Mouse (Mus musculus): ENCODE data around the gene Ccdc172.

The Ccdc172 gene

GRCm38 (mm10) chr19:58511818-58512217, at the start of gene Ccdc172:
Ccdc172 (plus strand) TSS chr19:58511993.
- in situ Hi-C loops (cut with MboI, MseI): no loop called here

GRCm38 (mm10) chr19:58463755-58464154, 48.0 kb upstream of the Ccdc172 start:
- in situ Hi-C loops (cut with MboI, MseI): loop anchor here (10.0 kb wide), 1 partner anchor 149 kb away; no protein-coding TSS in a partner anchor

- in situ Hi-C loops (cut with MboI, MseI): loop anchor here (10.0 kb wide), 1 partner anchor 154 kb away; no protein-coding TSS in a partner anchor
Measured at GRCm38 (mm10) chr19:58468331-58468730, 43.5 kb upstream of the Ccdc172 start.

- in situ Hi-C loops (cut with MboI, MseI): loop anchor here (10.0 kb wide), 1 partner anchor 155 kb away; no protein-coding TSS in a partner anchor
Measured at GRCm38 (mm10) chr19:58469421-58469820, 42.4 kb upstream of the Ccdc172 start.

- in situ Hi-C loops (cut with MboI, MseI): loop anchor here (10.0 kb wide), 1 partner anchor 1989 kb away; no protein-coding TSS in a partner anchor
Measured at GRCm38 (mm10) chr19:58474251-58474650, 37.5 kb upstream of the Ccdc172 start.

- in situ Hi-C loops (cut with MboI, MseI): no loop called here
Measured at GRCm38 (mm10) chr19:58482373-58482977, 29.3 kb upstream of the Ccdc172 start.

- in situ Hi-C loops (cut with MboI, MseI): no loop called here
Measured at GRCm38 (mm10) chr19:58486686-58487085, 25.1 kb upstream of the Ccdc172 start.

DNA sequence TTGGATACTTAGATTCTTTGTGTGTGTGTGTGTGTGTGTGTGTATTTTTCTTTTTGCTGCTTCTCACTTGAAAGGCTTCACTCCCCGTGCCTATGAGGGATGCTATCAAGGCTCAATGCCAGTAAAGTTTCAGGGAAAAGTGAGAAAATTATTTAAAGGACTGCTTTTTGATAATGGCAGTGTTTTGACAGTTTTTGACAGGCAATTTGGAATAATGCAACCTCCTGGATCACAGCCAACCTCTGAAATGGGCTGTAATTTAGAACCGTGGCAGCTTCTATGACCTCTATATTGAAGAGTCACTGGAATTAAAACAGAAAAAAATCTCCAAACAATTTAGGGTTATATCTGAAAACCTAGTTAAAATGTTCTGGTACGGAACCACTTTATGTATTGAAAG, 14.7 kb upstream of the Ccdc172 start:
- in situ Hi-C loops (cut with MboI, MseI): no loop called here

DNA sequence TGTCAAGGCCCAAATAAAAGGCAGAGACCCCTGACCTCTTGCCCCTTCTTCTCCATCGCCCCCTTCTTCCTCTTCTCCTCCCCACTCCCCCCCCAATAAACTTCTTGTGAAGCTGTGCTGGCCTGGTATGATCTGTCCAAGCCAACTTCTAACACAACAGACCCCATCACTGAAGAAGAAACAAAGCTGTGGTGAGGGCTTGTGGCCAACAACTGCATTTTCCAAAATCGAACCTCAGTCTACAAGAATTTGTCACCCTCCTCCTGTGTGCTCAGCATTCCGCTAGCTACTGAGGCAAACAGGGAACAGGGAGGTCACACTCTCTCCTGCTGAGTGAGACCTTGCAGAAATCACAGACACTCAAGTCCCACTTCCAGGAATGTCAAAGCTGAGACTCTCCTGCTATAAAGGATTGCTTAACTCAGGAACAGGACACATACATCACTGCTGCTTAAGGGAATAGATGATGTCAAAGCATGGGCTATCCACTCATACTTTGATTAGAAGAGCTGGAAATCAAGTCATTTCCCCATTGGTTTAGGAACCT, 12.3 kb upstream of the Ccdc172 start:
- in situ Hi-C loops (cut with MboI, MseI): no loop called here

- in situ Hi-C loops (cut with MboI, MseI): no loop called here
Measured at GRCm38 (mm10) chr19:58500049-58500448, 11.7 kb upstream of the Ccdc172 start.

DNA sequence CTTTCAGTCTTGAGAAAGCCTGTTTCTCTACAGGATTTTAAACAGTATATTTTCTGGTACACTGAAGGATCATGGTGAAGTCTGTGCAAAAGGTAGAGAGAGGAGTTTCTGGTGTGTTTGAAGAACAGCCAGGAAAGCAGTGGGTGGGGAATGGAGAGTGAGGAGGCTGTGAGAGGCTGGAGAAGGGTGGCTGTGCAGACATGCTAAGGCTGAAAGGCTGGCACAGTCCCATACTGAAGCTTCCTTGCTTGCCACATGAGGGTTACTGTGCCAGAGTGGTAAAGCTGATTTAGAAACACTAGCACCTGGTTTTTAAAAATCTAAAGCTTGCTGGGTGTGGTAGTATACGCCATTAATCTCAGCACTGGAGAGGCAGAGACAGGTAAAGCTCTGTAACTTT, 9.9 kb downstream of the Ccdc172 start:
- in situ Hi-C loops (cut with MboI, MseI): no loop called here

GRCm38 (mm10) chr19:58523736-58524394, 12.1 kb downstream of the Ccdc172 start:
- in situ Hi-C loops (cut with MboI, MseI): no loop called here

DNA sequence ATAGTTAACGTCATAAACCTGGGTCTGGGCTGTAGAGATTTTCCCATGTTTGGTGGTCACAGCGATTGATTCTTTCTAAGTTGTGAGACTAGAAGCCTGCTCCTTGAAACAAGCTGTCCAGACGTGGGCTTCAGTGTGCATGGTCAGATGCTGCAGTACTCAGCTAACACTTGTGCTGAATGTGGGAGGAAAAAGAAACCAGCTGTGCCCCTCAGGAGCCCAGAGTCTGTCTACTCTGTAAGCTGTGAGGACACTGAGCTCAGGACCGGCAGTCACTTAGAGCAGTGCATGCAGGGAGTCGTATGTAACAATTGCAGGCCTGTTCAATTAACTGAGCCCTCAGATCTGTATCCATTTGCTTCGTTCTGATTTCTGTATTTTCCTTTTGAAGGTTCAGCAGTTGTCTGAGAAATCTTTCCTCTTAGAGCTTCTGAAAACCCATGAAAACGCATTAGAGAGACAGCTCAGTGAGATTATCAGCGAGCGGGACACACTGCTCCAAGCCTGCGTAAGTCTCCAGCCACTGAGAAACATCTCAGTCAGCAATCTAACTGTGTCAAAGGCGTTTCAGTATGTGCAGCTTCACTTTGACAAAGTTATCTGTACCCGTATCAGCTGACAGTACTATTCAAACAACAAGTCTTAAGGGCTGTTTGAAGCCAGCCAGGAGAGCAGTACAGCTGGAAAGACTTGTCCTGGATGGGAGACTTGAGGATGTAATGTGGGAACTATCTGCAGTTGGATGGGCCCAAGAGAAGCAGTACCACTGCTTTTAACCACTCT, 13.9 kb downstream of the Ccdc172 start:
- in situ Hi-C loops (cut with MboI, MseI): no loop called here

GRCm38 (mm10) chr19:58533077-58533476, 21.3 kb downstream of the Ccdc172 start:
- in situ Hi-C loops (cut with MboI, MseI): no loop called here

DNA sequence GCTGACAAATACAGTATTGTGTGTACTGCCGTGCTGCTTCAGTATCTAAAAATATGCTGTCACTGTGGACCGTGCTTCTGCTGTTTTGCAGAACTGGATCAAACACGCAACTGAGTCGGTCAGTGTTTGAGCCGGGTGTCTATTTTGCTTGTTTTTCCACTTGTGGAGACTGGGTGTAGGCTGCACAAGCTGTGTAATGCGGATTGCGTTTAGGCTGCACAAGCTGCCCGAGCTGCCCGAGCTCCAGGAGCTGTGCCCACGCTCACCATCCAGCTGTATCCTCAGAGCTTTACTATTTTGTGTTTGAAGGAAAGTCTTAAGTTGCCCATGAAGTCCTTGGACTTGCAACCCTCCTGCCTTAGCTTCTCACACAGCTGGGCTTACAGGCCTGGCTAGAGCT, 24.9 kb downstream of the Ccdc172 start:
- in situ Hi-C loops (cut with MboI, MseI): no loop called here

GRCm38 (mm10) chr19:58540396-58540795, 28.6 kb downstream of the Ccdc172 start:
- in situ Hi-C loops (cut with MboI, MseI): no loop called here

- in situ Hi-C loops (cut with MboI, MseI): no loop called here
Measured at GRCm38 (mm10) chr19:58548367-58548766, 36.6 kb downstream of the Ccdc172 start.

GRCm38 (mm10) chr19:58550489-58550888, 38.7 kb downstream of the Ccdc172 start:
- in situ Hi-C loops (cut with MboI, MseI): loop anchor here (10.0 kb wide), 1 partner anchor 356 kb away; no protein-coding TSS in a partner anchor

DNA sequence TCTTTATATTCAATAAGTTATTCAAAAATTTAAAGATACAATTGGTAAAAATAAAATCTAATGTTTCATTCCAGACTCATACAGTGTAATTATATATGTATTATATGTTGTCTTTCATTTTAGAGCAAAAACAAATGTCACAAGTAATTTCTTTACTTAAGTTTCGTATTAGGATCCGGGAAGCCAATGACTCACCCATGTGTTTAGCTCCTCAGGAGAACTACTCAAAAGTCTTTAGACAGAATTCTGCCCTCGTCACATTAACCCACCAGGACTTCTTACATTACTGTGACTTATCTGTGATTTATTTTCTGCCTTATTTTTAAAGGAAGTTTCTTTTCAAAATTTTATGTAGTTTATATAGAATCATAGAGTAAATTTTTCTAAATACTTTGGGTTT, 39.1 kb downstream of the Ccdc172 start:
- in situ Hi-C loops (cut with MboI, MseI): loop anchor here (10.0 kb wide), 1 partner anchor 356 kb away; no protein-coding TSS in a partner anchor

DNA sequence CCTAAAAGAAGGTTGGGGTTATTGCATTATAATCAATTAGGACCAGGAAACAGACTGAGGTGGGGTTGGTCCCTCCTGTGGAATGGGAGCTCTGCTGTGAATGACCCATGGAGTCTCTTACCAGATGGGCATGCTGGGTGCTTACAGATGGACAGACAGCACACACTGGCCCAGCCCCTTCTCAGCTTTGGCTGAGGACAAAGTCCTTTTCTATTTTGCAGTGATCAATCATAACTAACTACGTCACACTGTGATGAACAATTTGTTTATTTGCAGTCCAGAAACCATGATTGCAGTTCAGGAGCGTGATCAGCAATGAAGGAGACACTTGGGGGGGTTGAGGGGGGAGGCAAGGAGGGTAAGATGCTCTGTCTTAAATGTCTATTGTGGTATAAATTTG, 43.2 kb downstream of the Ccdc172 start:
- in situ Hi-C loops (cut with MboI, MseI): loop anchor here (10.0 kb wide), 1 partner anchor 360 kb away; no protein-coding TSS in a partner anchor

DNA sequence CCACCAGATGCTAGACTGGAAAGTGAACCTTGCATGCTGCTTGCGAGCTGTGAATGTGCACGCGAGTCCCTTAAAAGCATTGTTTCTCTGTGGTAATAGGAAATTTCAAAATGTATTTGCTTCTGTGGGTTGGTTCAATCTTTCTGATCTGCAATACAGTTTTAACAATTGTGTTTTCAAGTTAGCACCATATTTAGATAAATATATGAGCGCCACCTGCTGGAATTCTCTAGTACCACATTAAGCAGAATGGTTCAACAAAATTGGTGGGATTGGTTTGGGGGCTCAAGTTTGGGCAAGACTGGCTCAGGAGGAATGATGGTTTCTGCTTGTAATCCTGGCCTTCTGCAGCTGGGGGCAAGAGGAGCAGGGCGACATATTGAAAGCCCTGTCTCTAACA, 46.6 kb downstream of the Ccdc172 start:
- in situ Hi-C loops (cut with MboI, MseI): loop anchor here (10.0 kb wide), 1 partner anchor 364 kb away; no protein-coding TSS in a partner anchor
